Mouse (Mus musculus) right cerebral cortex, postnatal 14 days (tissue): ENCODE results near the gene Asna1.
A peak's percentile ranks its signal among the peaks of the same experiment; 100 is the strongest.

ENCODE experiments used
- DNase-seq: peaks from one replicate; pipeline ENCODE4 v3.0.0; 2022

Asna1 gene

GRCm38 (mm10) chr8:85034764-85035163 is 9.7 kb upstream of the Asna1 start:
- peak; percentile 80 for DNase-seq

GRCm38 (mm10) chr8:85033867-85034266 is 8.8 kb upstream of the Asna1 start:
- no peak for DNase-seq

GRCm38 (mm10) chr8:85032622-85033311 is 7.7 kb upstream of the Asna1 start:
- DNase-seq: no peak

- DNase-seq: no peak
Observed at GRCm38 (mm10) chr8:85029271-85029670, 4.2 kb upstream of the Asna1 start.

GRCm38 (mm10) chr8:85027922-85028321 is 2.8 kb upstream of the Asna1 start:
- no peak for DNase-seq

GRCm38 (mm10) chr8:85027516-85027855 is 2.4 kb upstream of the Asna1 start:
- no peak for DNase-seq

GRCm38 (mm10) chr8:85026670-85027515 is 1.8 kb upstream of the Asna1 start, which contains the start of gene Trir:
Gene Trir, plus strand, starts transcription at chr8:85026823.
- DNase-seq: peak; percentile 93

GRCm38 (mm10) chr8:85023846-85024245 is 1.2 kb downstream of the Asna1 start:
- DNase-seq: no peak

GRCm38 (mm10) chr8:85021514-85022055 is 3.5 kb downstream of the Asna1 start:
- DNase-seq: no peak

GRCm38 (mm10) chr8:85017209-85017608 is 7.9 kb downstream of the Asna1 start:
- DNase-seq: no peak

- DNase-seq: no peak
Observed at GRCm38 (mm10) chr8:85016724-85017123, 8.4 kb downstream of the Asna1 start.

GRCm38 (mm10) chr8:85014431-85014830 is 10.7 kb downstream of the Asna1 start, which contains the start of gene Best2:
Gene Best2, minus strand, starts transcription at chr8:85014531.
- DNase-seq: no peak

GRCm38 (mm10) chr8:85013230-85013840 is 11.7 kb downstream of the Asna1 start:
- peak; percentile 75 for DNase-seq

- DNase-seq: no peak
Observed at GRCm38 (mm10) chr8:85011242-85011641, 13.8 kb downstream of the Asna1 start.

- no peak for DNase-seq
Observed at GRCm38 (mm10) chr8:85007686-85008085, 17.4 kb downstream of the Asna1 start.

- DNase-seq: peak; percentile 98
Observed at GRCm38 (mm10) chr8:84997649-84998295, 27.3 kb downstream of the Asna1 start.

- no peak for DNase-seq
Observed at GRCm38 (mm10) chr8:84996978-84997377, 28.1 kb downstream of the Asna1 start.

- no peak for DNase-seq
Observed at GRCm38 (mm10) chr8:84995680-84996079, 29.4 kb downstream of the Asna1 start.

- DNase-seq: no peak
Observed at GRCm38 (mm10) chr8:84994375-84994774, 30.7 kb downstream of the Asna1 start.

GRCm38 (mm10) chr8:84990836-84991235 is 34.2 kb downstream of the Asna1 start:
- DNase-seq: no peak

GRCm38 (mm10) chr8:84990349-84990748 is 34.7 kb downstream of the Asna1 start, which contains the start of gene Hook2:
Gene Hook2, plus strand, starts transcription at chr8:84990603.
- DNase-seq: peak; percentile 96

- peak; percentile 92 for DNase-seq
Observed at GRCm38 (mm10) chr8:84989810-84990209, 35.3 kb downstream of the Asna1 start.

GRCm38 (mm10) chr8:84989311-84989731 is 35.8 kb downstream of the Asna1 start:
- no peak for DNase-seq
